Mouse (Mus musculus) heart, embryonic 10.5 days (tissue): ENCODE data around the gene Aifm3. TPM values are rescaled to one million over a fixed set of nuclear protein-coding genes. Genes with fewer than 3 reads are reported as not detected.

ENCODE experiments used
- DNase-seq: peaks from one replicate; pipeline ENCODE4 v3.0.0-alpha.2; 2017; ENCODE audit warnings: low spot score
- H3K27ac ChIP-seq: fragments of 300-500 bp; sonication (generic); 2 replicates; pipeline ENCODE4 v1.5.1; 2016; ENCODE audit warnings: mild to moderate bottlenecking
- H3K27me3 ChIP-seq: fragments of 300-500 bp; sonication (generic); 2 replicates; pipeline ENCODE4 v1.6.1; 2016; ENCODE audit warnings: mild to moderate bottlenecking; ENCODE audit not compliant: poor library complexity, insufficient read depth, severe bottlenecking
- H3K36me3 ChIP-seq: fragments of 300-500 bp; sonication (generic); 2 replicates; pipeline ENCODE4 v1.6.1; 2016; ENCODE audit warnings: mild to moderate bottlenecking, moderate library complexity
- H3K4me1 ChIP-seq: fragments of 300-500 bp; sonication (generic); 2 replicates; pipeline ENCODE4 v1.6.1; 2016; ENCODE audit warnings: mild to moderate bottlenecking
- H3K4me3 ChIP-seq: fragments of 300-500 bp; sonication (generic); 2 replicates; pipeline ENCODE4 v1.5.1; 2016; ENCODE audit warnings: mild to moderate bottlenecking, moderate library complexity
- H3K9me3 ChIP-seq: fragments of 300-500 bp; sonication (generic); 2 replicates; pipeline ENCODE4 v1.6.1; 2016; ENCODE audit warnings: mild to moderate bottlenecking, moderate library complexity
- WGBS: fragments of 180-500 bp; shearing (Covaris S2); methylation state at CpG from one replicate; pipeline ENCODE4 v1.1.7; 2016; 5-methylcytosine and 5-hydroxymethylcytosine counted together
- polyA plus RNA-seq: library from polyadenylated mRNA; unstranded; fragments of >200 nt; fragmentation: Nextera tagmentation; extraction: Ambion mirVana; gene quantifications from 2 replicates; pipeline ENCODE4 v1.2.1, GENCODE M21; 2016

Gene Aifm3
- 0.71 and 0.97 TPM in 2 replicates for polyA plus RNA-seq

DNA sequence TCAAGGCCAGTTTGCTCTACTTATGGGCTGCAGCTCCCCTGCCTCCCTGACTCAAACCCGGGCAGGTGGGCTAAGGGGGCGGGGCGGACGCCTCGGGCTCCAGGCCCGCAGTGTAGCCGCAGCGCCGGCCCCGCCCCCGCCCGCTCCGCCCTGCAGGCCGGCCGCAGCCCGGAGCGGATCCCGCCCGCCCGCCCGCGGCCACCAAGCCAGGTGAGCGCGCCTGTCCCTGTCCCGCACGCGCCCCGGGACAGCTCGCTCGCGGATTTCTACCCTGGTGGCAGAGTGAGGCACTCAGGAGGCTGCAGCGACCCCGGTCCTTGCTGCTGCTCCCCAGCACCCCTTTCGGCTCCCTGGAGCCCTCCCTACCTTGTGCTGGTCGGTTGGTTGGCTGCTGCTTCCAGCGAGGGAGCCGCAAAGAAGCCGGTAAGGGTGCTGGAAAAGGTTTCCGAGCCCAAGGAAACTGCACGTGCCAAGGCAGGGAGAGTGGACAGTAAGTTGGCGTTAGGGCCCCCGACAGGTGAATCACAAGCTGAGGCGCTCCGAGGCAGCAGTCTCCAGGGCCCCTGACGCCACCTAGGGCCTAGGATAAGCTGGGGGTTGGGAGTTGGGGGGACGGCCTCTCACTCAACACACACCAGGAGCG is at the start of gene Aifm3:
Gene Aifm3, plus strand, starts transcription at position 143 of the 643 bp plus-strand sequence.
- H3K27ac ChIP-seq, result 0 out of 2 replicates have a peak within 1 kb of the TSS, but pooled peaks have one; percentile 56
- H3K27me3 ChIP-seq, result peaks cover 38% of the 10 kb centered on the region
- DNase-seq, result no peak
- H3K9me3 ChIP-seq, result no peaks in the 10 kb centered on the region
- peak within 1 kb of the TSS; percentile 64 for H3K4me3 ChIP-seq
- H3K36me3 ChIP-seq, result peaks cover 27% of the 10 kb centered on the region
- 2% methylated on average over 47 of the region's 47 CpGs for WGBS
- H3K4me1 ChIP-seq, result peaks cover 27% of the 10 kb centered on the region

DNA sequence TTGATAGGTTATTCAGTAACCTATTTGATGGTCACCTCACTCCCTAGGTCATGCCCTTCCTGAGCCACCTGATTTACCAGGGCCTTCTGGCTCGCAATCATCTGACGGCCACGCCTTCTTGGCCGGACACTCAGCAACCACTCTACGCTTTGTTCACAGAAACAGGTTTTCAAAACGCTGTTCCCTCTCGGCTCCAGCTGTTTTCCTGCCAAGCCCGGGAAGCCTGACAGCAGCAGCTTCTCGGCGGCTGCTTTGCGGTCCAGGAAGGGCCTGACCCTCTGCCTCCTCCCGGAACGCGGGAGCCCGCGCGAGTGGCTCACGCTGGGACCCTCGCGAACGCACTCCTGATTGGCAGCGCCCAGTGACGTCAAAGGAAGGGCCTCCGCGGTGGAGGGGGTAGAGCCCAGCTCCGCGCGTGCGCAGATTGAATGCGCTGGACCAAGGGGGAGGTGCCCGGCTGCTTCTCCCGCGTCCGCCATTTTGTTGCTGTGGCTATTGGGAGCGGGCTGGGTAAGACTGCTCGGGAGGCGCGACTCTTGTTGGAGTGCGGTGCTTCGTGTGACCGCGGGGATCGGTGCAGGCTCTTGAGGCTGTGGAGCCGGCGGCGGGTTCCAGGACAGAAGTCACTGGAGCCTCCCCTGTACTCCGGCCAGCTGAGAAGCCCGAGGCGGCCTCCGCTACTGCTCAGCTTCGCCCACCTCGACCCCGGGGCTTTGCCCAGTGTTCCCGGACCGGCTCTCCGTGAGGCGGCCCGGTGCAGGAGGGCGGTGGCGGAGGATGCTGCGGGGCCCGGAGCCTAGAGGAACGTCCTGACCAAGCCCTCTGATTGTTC is 37.7 kb upstream of the Aifm3 start, which contains the start of gene Crkl:
Gene Crkl, plus strand, starts transcription at position 447 of the 832 bp plus-strand sequence.
- DNase-seq, result peak; percentile 99
- H3K9me3 ChIP-seq, result no peaks in the 10 kb centered on the region
- under 1% methylated on average over 63 of the region's 63 CpGs for WGBS

DNA sequence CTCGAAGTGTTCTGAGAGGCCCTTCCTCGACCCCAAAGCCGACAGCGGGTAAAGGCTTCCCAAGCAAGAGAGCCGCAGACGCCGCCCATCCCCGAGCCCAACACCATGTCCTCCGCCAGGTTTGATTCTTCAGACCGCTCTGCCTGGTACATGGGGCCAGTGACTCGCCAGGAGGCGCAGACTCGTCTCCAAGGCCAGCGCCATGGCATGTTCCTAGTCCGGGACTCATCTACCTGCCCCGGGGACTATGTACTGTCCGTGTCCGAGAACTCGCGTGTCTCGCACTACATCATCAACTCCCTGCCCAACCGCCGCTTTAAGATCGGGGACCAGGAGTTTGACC is 37.1 kb upstream of the Aifm3 start:
- Histone ChIP-seq H3K27me3 (no peaks in the 10 kb centered on the region), H3K27ac (peak overlapping the region; percentile 96), H3K9me3 (no peaks in the 10 kb centered on the region), H3K4me1 (peaks cover 24% of the 10 kb centered on the region), H3K36me3 (peaks cover 23% of the 10 kb centered on the region), H3K4me3 (peak overlapping the region; percentile 87)
- under 1% methylated on average over 24 of the region's 24 CpGs for WGBS
- DNase-seq, result peak; percentile 83

More for the DNA sequence above, 37.7 kb upstream of the Aifm3 start, which contains the start of gene Crkl:
- H3K36me3 ChIP-seq, result peaks cover 18% of the 10 kb centered on the region
- H3K27me3 ChIP-seq, result no peaks in the 10 kb centered on the region
- H3K4me1 ChIP-seq, result peaks cover 24% of the 10 kb centered on the region
- peak within 1 kb of the TSS; percentile 96 for H3K27ac ChIP-seq
- peak within 1 kb of the TSS; percentile 87 for H3K4me3 ChIP-seq

DNA sequence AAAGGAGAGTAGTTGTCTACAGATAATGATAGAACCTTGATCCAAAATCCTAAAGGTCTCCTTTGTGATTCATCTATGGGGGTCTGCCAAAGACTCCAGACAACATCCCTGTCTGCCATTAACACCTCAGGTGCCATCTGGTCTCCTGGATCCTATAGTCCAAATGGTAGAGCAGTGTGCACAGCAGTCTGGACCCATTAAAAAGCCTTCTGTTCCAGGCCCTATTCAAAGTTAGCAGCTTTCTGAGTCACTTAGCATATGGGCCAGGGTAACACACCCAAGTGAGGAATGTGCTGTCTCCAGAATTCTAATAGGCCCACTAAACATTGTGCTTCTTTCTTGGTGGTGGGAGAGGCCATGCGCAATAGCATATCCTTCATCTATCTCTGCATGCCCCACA is 32.5 kb upstream of the Aifm3 start:
- Histone ChIP-seq H3K4me1 (peaks cover 17% of the 10 kb centered on the region), H3K27ac (no peak overlapping the region), H3K27me3 (no peaks in the 10 kb centered on the region), H3K36me3 (peaks cover 51% of the 10 kb centered on the region), H3K4me3 (no peak overlapping the region), H3K9me3 (no peaks in the 10 kb centered on the region)
- DNase-seq, result no peak
- WGBS, result 97% methylated on average over 1 of the region's 1 CpGs

DNA sequence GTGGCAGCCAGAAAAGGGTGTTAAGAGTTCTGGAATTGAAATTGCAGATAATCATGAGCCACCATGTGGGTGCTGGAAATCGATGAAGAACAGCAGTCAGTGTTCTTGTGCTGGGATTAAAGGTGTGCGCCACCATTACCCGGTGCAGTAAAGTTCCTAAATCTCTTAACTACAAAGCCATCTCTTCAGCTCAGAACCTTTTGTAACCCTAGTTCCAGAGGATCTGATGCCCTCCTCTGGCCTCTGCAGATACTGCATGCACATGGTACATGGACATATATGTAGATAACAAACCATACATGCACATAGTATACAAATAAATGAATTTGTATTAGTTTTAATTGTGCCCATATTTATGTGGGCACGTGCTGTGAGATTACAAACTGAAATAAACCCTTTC is 29.2 kb upstream of the Aifm3 start:
- Histone ChIP-seq H3K9me3 (no peaks in the 10 kb centered on the region), H3K4me1 (peaks cover 5% of the 10 kb centered on the region), H3K27me3 (no peaks in the 10 kb centered on the region), H3K4me3 (no peak overlapping the region), H3K27ac (no peak overlapping the region), H3K36me3 (peaks cover 53% of the 10 kb centered on the region)
- 91% methylated on average over 4 of the region's 4 CpGs for WGBS
- no peak for DNase-seq

DNA sequence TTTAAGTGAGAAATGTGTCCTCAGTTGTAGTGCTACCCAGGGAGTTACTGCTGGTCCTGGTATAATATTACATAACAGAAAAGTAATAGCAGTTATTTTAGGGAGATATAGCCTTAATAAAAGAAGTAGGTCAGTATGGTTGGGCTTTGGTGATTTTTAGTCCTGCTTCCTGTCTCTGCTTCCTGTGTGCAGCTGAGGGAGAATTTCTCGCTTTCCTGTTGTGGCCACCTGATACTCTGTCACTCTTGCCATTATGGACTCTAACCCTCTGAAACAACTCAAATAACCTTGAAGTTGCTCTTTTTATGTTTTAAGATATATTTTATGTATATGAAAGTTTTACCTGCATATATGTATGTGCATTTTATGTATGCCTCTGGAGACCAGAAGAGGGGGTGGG is 27.8 kb upstream of the Aifm3 start:
- Histone ChIP-seq H3K36me3 (peaks cover 43% of the 10 kb centered on the region), H3K4me3 (no peak overlapping the region), H3K27ac (no peak overlapping the region), H3K9me3 (no peaks in the 10 kb centered on the region), H3K27me3 (no peaks in the 10 kb centered on the region), H3K4me1 (0 out of 2 replicates have a peak, but pooled peaks cover 3% of the 10 kb centered on the region)
- no peak for DNase-seq
- WGBS, result 90% methylated on average over 1 of the region's 1 CpGs

DNA sequence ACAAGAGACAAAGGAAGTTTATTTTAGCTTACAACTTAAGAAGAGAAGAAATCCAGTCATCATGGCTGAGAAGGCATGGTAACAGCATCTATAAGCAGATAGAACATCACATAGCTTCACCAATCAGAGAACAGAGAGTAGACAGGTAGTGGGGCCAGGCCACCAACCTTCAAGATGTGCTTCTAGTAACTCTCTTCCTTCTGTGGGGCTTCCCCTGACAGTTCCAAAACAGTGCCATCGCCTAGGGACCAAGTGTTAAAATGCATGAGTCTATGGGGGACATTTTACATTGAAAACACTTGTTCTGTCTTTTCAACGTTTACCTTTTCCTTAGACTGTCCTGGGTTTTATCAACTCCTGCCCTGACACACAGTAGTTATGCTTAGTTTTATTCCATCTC is 26.2 kb upstream of the Aifm3 start:
- Histone ChIP-seq H3K36me3 (peaks cover 31% of the 10 kb centered on the region), H3K27me3 (no peaks in the 10 kb centered on the region), H3K9me3 (no peaks in the 10 kb centered on the region), H3K27ac (no peak overlapping the region), H3K4me1 (0 out of 2 replicates have a peak, but pooled peaks cover 3% of the 10 kb centered on the region), H3K4me3 (no peak overlapping the region)
- no peak for DNase-seq
- 78% methylated on average over 2 of the region's 2 CpGs for WGBS

DNA sequence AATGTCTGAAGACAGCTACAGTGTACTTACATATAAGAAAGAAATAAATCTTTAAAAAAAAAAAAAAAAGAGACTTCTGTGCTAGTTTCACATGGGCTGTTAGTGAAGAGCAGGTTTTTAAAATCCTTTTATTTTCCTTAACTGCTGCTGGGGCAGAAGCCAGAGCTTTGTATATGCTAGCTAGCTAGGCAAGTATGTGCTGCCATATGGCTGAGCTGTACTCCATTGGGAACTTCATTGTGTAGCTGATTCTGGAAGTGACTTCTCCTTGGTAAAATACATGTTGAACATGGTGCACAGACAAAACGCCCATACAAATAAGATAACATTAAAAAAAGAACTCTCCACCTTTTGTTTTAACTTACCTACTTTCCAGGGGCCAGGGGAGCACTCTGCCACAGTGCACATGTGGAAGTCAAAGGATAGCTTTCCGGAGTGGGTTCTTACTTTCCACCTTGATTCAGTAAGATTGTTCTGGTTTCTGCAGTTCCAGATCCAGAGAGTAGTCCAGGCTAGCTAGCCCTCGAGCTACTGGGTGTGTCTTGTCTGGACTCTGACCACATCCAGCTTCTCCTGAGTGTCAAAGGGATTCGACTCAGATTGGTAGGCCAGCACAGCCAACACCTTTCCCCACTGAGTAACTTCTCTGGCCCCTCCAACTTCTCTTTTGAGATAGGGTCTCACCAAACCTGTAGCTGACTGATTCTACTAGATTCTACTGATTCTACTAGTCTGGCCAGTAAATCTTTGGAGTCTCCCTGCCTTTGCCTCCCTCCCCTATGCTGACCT is 22.3 kb upstream of the Aifm3 start:
- Histone ChIP-seq H3K4me3 (no peak overlapping the region), H3K27me3 (no peaks in the 10 kb centered on the region), H3K9me3 (no peaks in the 10 kb centered on the region), H3K27ac (no peak overlapping the region), H3K36me3 (peaks cover 44% of the 10 kb centered on the region), H3K4me1 (0 out of 2 replicates have a peak, but pooled peaks cover 3% of the 10 kb centered on the region)
- DNase-seq, result no peak
- 82% methylated on average over 4 of the region's 4 CpGs for WGBS

DNA sequence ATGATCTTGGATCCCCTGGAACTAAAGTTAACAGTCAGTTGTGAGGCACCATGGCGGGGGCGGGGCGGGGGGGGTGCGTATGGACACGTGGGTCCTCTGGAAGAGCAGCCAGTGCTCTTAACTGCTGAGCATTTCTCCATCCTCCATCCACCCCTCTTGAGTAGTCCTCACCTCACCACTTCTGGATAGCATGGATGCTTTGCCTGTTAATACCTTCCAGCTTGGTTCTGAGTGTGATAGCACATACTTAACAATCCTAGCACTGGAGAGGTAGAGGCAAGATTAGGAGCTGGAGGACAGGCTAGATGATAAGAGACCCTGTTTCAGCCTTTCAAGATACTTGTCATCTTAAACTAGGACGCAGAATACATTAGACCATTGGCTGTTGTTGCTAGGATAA is 16.9 kb upstream of the Aifm3 start:
- DNase-seq, result no peak
- Histone ChIP-seq H3K36me3 (peaks cover 59% of the 10 kb centered on the region), H3K27me3 (no peaks in the 10 kb centered on the region), H3K9me3 (no peaks in the 10 kb centered on the region), H3K27ac (no peak overlapping the region), H3K4me3 (no peak overlapping the region), H3K4me1 (0 out of 2 replicates have a peak, but pooled peaks cover 5% of the 10 kb centered on the region)
- WGBS, result 72% methylated on average over 6 of the region's 6 CpGs

DNA sequence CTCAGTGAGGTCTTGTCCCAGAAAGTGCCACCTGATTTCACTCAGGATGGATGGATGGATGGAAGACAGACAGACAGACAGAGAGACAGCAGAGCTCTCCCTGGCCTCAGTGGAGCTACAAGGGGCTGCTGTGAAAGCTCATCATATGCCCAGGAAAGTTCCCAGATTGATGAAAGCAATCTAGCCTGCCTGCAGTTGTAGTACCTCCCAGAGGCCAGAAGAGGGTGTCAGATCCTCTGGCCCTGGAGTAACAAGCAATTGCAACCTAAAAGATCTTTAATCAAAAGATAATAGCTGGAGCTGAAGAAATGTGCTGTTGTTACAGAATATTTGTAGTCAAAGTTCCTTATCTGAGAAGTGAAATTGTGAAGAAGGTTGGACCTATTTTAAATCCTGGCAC is 15.3 kb upstream of the Aifm3 start:
- no peak overlapping the region for H3K27ac ChIP-seq
- H3K4me1 ChIP-seq, result 0 out of 2 replicates have a peak, but pooled peaks cover 5% of the 10 kb centered on the region
- H3K4me3 ChIP-seq, result no peak overlapping the region
- H3K9me3 ChIP-seq, result no peaks in the 10 kb centered on the region
- DNase-seq, result no peak
- H3K27me3 ChIP-seq, result no peaks in the 10 kb centered on the region
- peaks cover 60% of the 10 kb centered on the region for H3K36me3 ChIP-seq

DNA sequence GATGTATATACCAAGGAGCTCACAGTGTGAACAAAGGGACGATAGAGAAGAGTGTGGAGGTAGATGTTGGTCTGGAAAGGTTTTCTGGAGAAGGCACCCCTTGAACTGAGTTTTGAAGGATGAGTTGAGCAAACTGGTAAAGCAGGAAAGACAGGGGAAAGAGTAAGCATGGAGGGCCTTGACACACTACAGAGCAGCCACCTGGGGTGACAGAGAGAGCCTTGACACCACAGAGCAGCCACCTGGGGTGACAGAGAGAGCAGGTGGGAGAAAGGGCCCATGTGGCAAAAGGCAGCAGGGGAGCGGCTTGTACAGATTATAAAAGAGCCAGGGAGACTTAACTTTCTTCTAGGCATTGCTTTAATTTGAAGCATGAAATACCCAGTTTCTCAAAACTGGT is 14.7 kb upstream of the Aifm3 start:
- H3K27me3 ChIP-seq, result no peaks in the 10 kb centered on the region
- H3K36me3 ChIP-seq, result peaks cover 53% of the 10 kb centered on the region
- no peak for DNase-seq
- no peak overlapping the region for H3K27ac ChIP-seq
- no peaks in the 10 kb centered on the region for H3K9me3 ChIP-seq
- H3K4me1 ChIP-seq, result 0 out of 2 replicates have a peak, but pooled peaks cover 5% of the 10 kb centered on the region
- WGBS, result 78% methylated on average over 2 of the region's 2 CpGs
- no peak overlapping the region for H3K4me3 ChIP-seq

DNA sequence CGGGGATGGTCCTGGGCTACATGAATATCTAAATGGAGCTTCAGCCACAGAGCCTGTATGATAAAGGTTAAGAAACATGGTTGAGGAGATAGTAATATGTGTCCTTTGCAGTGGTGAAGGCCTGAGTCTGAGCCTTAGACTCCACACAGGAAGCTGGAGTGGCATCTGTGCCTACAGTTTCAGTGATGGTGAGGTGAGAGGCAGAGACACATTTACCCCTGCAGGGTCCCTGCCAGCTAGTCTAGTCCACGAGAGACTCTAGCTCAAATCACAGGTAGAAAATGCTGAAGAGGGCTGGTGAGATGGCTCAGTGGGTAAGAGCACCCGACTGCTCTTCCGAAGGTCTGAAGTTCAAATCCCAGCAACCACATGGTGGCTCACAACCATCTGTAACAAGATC is 14.1 kb upstream of the Aifm3 start:
- Histone ChIP-seq H3K9me3 (no peaks in the 10 kb centered on the region), H3K36me3 (peaks cover 48% of the 10 kb centered on the region), H3K27me3 (no peaks in the 10 kb centered on the region), H3K4me1 (0 out of 2 replicates have a peak, but pooled peaks cover 5% of the 10 kb centered on the region), H3K27ac (no peak overlapping the region), H3K4me3 (no peak overlapping the region)
- no peak for DNase-seq
- 92% methylated on average over 4 of the region's 4 CpGs for WGBS
